Mouse (Mus musculus): Measurements from ENCODE around the gene Syngap1. TPM values are rescaled to one million over a fixed set of nuclear protein-coding genes. Genes with fewer than 3 reads are reported as not detected.
"Not testable (repeated sequence)": the region's sequence is repeated elsewhere in the genome, so short reads cannot be mapped to it uniquely, and the experiment has no call there.

Gene Syngap1
- polyA plus RNA-seq, 1 experiment from 2014 or later, result 4.6 TPM

DNA sequence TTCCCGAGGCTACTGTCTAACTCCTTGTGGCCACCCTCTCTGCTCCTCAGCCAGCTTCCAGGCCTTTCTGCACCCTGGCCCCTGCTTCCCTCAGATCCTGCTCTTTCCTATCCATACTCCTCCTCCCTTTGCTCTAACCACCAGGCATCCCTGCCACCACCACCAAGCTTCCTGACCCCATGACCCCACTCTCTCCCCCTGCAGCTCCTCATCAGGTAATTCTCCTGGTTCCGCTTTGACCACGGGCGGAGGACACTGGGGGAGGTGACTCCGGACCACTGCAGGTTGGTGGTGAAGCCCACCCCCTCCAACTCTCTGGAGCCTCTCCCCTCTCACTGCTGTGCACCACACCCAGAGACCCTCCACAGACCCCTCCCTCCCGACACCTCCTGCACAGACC, 26.4 kb downstream of the Syngap1 start:
- Histone ChIP-seq H3K9me3 (no peaks in the 10 kb centered on the region), H3K27ac (no peak overlapping the region), H3K4me3 (no peak overlapping the region), H3K36me3 (peaks cover 83% of the 10 kb centered on the region), H3K4me2 (no peak overlapping the region), H3K9ac (no peak overlapping the region), H3K4me1 (replicated peaks) (peaks cover 18% of the 10 kb centered on the region), H3K27me3 (no peaks in the 10 kb centered on the region)
- ATAC-seq (ENCODE audit: low FRiP score), result no peak
- WGBS, result 87% methylated on average over 6 of the region's 6 CpGs

- ATAC-seq (ENCODE audit: low FRiP score), result no peak
- WGBS, result 78% methylated on average over 6 of the region's 6 CpGs
These were observed 27.2 kb downstream of the Syngap1 start for GRCm38 (mm10) chr17:26968200-26968611.

GRCm38 (mm10) chr17:26969257-26969656, 28.2 kb downstream of the Syngap1 start:
- no peaks in the 10 kb centered on the region for H3K9me3 ChIP-seq
- H3K27me3 ChIP-seq, result no peaks in the 10 kb centered on the region
- H3K9ac ChIP-seq, result no peak overlapping the region
- WGBS, result 90% methylated on average over 6 of the region's 6 CpGs
- no peak for ATAC-seq (ENCODE audit: low FRiP score)
- peaks cover 68% of the 10 kb centered on the region for H3K36me3 ChIP-seq
- no peak overlapping the region for H3K4me2 ChIP-seq
- H3K4me3 ChIP-seq, result no peak overlapping the region
- no peak overlapping the region for H3K27ac ChIP-seq
- H3K4me1 ChIP-seq (replicated peaks), result peaks cover 28% of the 10 kb centered on the region

More at GRCm38 (mm10) chr17:26968200-26968611, 27.2 kb downstream of the Syngap1 start:
- no peaks in the 10 kb centered on the region for H3K9me3 ChIP-seq
- H3K4me2 ChIP-seq, result no peak overlapping the region
- peaks cover 76% of the 10 kb centered on the region for H3K36me3 ChIP-seq
- H3K4me3 ChIP-seq, result no peak overlapping the region
- H3K4me1 ChIP-seq (replicated peaks), result peaks cover 19% of the 10 kb centered on the region
- no peak overlapping the region for H3K27ac ChIP-seq
- H3K27me3 ChIP-seq, result no peaks in the 10 kb centered on the region
- no peak overlapping the region for H3K9ac ChIP-seq

- WGBS, result 85% methylated on average over 5 of the region's 12 CpGs
- Histone ChIP-seq H3K36me3 (peaks cover 68% of the 10 kb centered on the region), H3K9ac (no peak overlapping the region), H3K27me3 (no peaks in the 10 kb centered on the region), H3K9me3 (no peaks in the 10 kb centered on the region), H3K4me1 (replicated peaks) (peaks cover 37% of the 10 kb centered on the region), H3K27ac (no peak overlapping the region), H3K4me3 (no peak overlapping the region), H3K4me2 (no peak overlapping the region)
- ATAC-seq (ENCODE audit: low FRiP score), result no peak
These were observed 29.2 kb downstream of the Syngap1 start for GRCm38 (mm10) chr17:26970221-26970620.

DNA sequence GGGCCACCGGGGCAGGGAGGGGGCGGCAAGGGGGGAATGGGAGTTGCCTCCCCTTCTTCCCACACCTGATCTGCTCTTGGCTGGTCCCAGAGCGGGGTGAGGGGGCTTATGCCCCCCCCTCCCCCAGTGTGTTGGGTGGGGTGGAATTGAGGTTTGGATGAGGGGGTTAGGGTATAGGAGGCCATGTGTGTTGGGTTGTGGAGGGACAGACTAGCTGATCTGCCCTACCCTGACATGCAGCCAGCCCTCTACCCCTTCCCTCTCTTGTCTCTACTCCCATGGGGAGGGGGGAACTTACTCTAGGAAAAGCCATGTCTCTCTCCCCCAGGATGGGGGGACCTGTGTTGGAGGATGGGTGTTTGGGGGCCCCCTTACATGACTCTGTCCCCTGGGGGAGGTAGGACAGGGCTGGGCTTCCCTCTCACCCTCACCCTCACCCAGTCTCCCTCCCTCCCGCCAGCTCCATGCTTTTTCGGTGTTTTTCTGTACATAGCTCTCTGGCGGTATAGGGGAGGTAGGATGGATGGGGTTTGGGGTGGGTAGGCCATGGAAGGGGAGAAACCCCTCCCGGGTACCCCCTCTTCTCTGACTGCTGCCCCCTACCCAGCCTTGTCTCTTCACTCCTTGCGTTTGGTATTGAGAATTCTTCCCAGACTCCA, 30.3 kb downstream of the Syngap1 start:
- Histone ChIP-seq H3K9ac (no peak overlapping the region; the same call in 1 of the 2 replicates), H3K4me3 (no peak overlapping the region), H3K27me3 (no peaks in the 10 kb centered on the region), H3K36me3 (peaks cover 68% of the 10 kb centered on the region), H3K27ac (no peak overlapping the region), H3K4me1 (replicated peaks) (peaks cover 49% of the 10 kb centered on the region), H3K4me2 (peak overlapping the region; percentile 99), H3K9me3 (no peaks in the 10 kb centered on the region)
- 60% methylated on average over 8 of the region's 8 CpGs for WGBS
- no peak for ATAC-seq (ENCODE audit: low FRiP score)

GRCm38 (mm10) chr17:26972107-26972506, 31.1 kb downstream of the Syngap1 start:
- H3K4me2 ChIP-seq, result peak overlapping the region; percentile 99
- H3K9me3 ChIP-seq, result no peaks in the 10 kb centered on the region
- peak overlapping the region; percentile 87 for H3K27ac ChIP-seq
- H3K9ac ChIP-seq, result peak overlapping the region; percentile 88
- ATAC-seq (ENCODE audit: low FRiP score), result no peak
- 5% methylated on average over 3 of the region's 3 CpGs for WGBS
- H3K36me3 ChIP-seq, result peaks cover 68% of the 10 kb centered on the region
- H3K27me3 ChIP-seq, result no peaks in the 10 kb centered on the region
- H3K4me1 ChIP-seq (replicated peaks), result peaks cover 54% of the 10 kb centered on the region
- H3K4me3 ChIP-seq, result peak overlapping the region; percentile 80

GRCm38 (mm10) chr17:26972703-26973574, 31.9 kb downstream of the Syngap1 start, which contains the start of gene Zbtb9:
Gene Zbtb9, plus strand, starts transcription at chr17:26973167.
- Histone ChIP-seq H3K4me1 (replicated peaks) (peaks cover 54% of the 10 kb centered on the region), H3K9ac (peak within 1 kb of the TSS; percentile 88), H3K4me3 (peak within 1 kb of the TSS; percentile 80), H3K27ac (peak within 1 kb of the TSS; percentile 87), H3K9me3 (no peaks in the 10 kb centered on the region), H3K27me3 (no peaks in the 10 kb centered on the region), H3K36me3 (peaks cover 66% of the 10 kb centered on the region), H3K4me2 (peak within 1 kb of the TSS; percentile 99)
- ATAC-seq (ENCODE audit: low FRiP score), result peak; percentile 99
- under 1% methylated on average over 73 of the region's 75 CpGs for WGBS

- no peak overlapping the region for H3K27ac ChIP-seq
- H3K4me1 ChIP-seq (replicated peaks), result peaks cover 66% of the 10 kb centered on the region
These were observed 33.5 kb downstream of the Syngap1 start for GRCm38 (mm10) chr17:26974547-26974946.

DNA sequence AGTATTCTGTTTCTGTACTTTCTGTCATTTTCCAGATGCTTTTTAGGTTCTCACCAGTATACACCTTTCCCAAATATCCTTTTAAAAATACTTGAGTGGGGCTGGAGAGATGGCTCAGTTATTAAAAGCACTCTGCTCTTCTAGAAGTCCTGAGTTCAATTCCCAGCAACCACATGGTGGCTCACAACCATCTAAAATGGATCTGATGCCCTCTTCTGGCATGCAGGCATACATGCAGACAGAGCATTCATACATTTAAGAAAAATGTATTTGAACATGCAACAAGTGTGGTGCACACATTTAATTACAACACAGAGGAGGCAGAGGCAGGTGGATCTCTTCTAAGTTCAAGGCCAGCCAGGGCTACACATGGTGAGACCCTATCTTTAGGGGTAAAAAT, 34.4 kb downstream of the Syngap1 start:
- Histone ChIP-seq H3K4me2 (no peak overlapping the region), H3K27me3 (no peaks in the 10 kb centered on the region), H3K4me3 (no peak overlapping the region), H3K36me3 (peaks cover 62% of the 10 kb centered on the region), H3K9ac (no peak overlapping the region), H3K4me1 (replicated peaks) (peaks cover 68% of the 10 kb centered on the region), H3K27ac (no peak overlapping the region), H3K9me3 (no peaks in the 10 kb centered on the region)
- no peak for ATAC-seq (ENCODE audit: low FRiP score)

More at GRCm38 (mm10) chr17:26974547-26974946, 33.5 kb downstream of the Syngap1 start:
- peak overlapping the region; percentile 80 for H3K4me3 ChIP-seq
- peak overlapping the region; percentile 88; the same call in 1 of the 2 replicates for H3K9ac ChIP-seq
- peaks cover 66% of the 10 kb centered on the region for H3K36me3 ChIP-seq
- peak overlapping the region; percentile 99 for H3K4me2 ChIP-seq
- 94% methylated on average over 15 of the region's 15 CpGs for WGBS
- no peaks in the 10 kb centered on the region for H3K9me3 ChIP-seq
- ATAC-seq (ENCODE audit: low FRiP score), result no peak
- H3K27me3 ChIP-seq, result no peaks in the 10 kb centered on the region

- not testable (repeated sequence) for ATAC-seq (ENCODE audit: low FRiP score); H3K27me3 ChIP-seq; H3K4me3 ChIP-seq; H3K27ac ChIP-seq; H3K4me2 ChIP-seq; H3K9ac ChIP-seq; H3K9me3 ChIP-seq
- H3K4me1 ChIP-seq (replicated peaks), result peaks cover 51% of the 10 kb centered on the region
- peaks cover 60% of the 10 kb centered on the region for H3K36me3 ChIP-seq
- 97% methylated on average over 6 of the region's 6 CpGs for WGBS
These were observed 36.3 kb downstream of the Syngap1 start for GRCm38 (mm10) chr17:26977354-26977753.

DNA sequence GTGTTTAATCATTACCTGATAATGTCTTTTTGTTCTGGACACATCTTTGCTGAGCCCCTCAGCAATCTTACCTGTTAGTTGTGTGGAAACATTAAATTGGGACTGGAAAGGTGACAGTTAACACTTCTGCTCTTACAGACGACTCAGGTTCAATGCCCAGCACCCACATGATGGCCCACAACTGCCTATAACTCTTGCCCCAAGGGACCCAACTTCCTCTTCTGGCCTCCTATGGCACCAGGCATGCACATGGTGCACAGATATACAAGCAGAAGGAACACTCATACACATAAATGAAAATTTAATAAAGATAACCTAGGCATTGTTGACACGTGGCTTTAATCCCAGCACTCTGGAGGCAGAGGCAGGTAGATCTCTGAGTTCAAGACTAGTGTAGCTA, 38.4 kb downstream of the Syngap1 start:
- Histone ChIP-seq H3K27ac (no peak overlapping the region), H3K4me2 (no peak overlapping the region), H3K9me3 (no peaks in the 10 kb centered on the region), H3K27me3 (no peaks in the 10 kb centered on the region), H3K36me3 (peaks cover 59% of the 10 kb centered on the region), H3K4me3 (no peak overlapping the region), H3K4me1 (replicated peaks) (peaks cover 38% of the 10 kb centered on the region), H3K9ac (no peak overlapping the region)
- WGBS, result 82% methylated on average over 2 of the region's 2 CpGs
- no peak for ATAC-seq (ENCODE audit: low FRiP score)

DNA sequence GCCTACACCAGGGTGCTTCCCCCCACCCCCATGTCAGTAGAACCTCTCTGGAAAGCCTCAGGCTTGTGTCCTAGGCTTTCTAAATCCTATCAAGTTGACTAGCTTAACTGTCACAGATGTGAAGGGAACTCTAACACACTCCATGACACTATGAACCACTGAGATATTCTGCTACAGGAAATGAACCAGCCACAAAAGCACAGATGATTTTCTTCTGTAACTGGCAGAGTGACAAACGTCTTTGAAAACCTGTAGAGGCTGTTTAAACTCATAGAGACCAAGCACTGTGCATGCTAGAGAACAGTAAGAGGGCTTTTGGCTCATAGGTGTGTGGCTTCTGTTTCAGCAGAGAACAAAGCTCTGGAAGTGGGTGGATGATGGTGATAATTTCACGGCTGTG, 40.0 kb downstream of the Syngap1 start:
- Histone ChIP-seq H3K4me3 (no peak overlapping the region), H3K4me1 (replicated peaks) (peaks cover 22% of the 10 kb centered on the region), H3K27me3 (no peaks in the 10 kb centered on the region), H3K4me2 (no peak overlapping the region), H3K36me3 (peaks cover 42% of the 10 kb centered on the region), H3K9ac (no peak overlapping the region), H3K27ac (no peak overlapping the region), H3K9me3 (no peaks in the 10 kb centered on the region)
- WGBS, result 84% methylated on average over 2 of the region's 2 CpGs
- ATAC-seq (ENCODE audit: low FRiP score), result no peak

Measured in hindbrain, embryonic 13.5 days (tissue).